Mouse (Mus musculus): ENCODE results near the gene Tnfrsf1b.
"Not testable (repeated sequence)": the region's sequence is repeated elsewhere in the genome, so short reads cannot be mapped to it uniquely, and the experiment has no call there.

The Tnfrsf1b gene

GRCm38 (mm10) chr4:145192686-145193085 lies 54.0 kb downstream of the Tnfrsf1b start:
- DNase-seq (ENCODE audit: low spot score) = no peak

- no peak for DNase-seq (ENCODE audit: low spot score)
Measured at GRCm38 (mm10) chr4:145188561-145188960, 58.1 kb downstream of the Tnfrsf1b start.

- DNase-seq (ENCODE audit: low spot score) = no peak
Measured at GRCm38 (mm10) chr4:145187619-145188018, 59.1 kb downstream of the Tnfrsf1b start.

- DNase-seq (ENCODE audit: low spot score) = no peak
Measured at GRCm38 (mm10) chr4:145178918-145179549, 67.6 kb downstream of the Tnfrsf1b start.

- not testable (repeated sequence) for DNase-seq (ENCODE audit: low spot score)
Measured at GRCm38 (mm10) chr4:145165542-145165941, 81.1 kb downstream of the Tnfrsf1b start.

- DNase-seq (ENCODE audit: low spot score) = no peak
Measured at GRCm38 (mm10) chr4:145164111-145164510, 82.6 kb downstream of the Tnfrsf1b start.
